Mouse (Mus musculus): ENCODE data around the gene Celf3.

DNA sequence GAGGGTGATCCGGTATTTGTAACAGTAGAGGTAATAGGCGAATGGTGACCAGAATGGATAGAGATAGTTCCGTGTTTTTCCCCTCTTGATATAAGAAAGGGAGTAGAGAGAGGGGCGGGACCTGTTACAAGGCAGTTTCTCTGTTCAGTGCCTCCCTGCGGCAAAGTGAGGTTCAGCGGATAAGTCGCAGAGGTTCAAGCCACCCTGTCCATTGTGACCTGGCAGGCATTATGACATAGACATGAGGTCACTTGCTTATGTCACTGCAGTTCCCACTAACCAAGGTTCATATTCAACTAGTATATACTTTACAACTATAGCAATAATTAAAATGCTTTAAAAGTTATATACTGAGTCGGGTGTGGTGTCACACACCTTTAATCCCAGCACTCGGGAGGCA is 41.7 kb upstream of the Celf3 start:
- TF ChIP-seq TAL1 (IDR thresholded peaks at IDR 0.05; ENCODE audit: low read length) = no peak
- TF ChIP-seq GATA1 (IDR thresholded peaks at IDR 0.05; ENCODE audit: low read length) = no peak
